Mouse (Mus musculus) spleen, embryonic (tissue): ENCODE measurements around the gene B3gnt8.

ENCODE experiments used
- CTCF ChIA-PET: fragments of 350-600 bp; sonication (Branson Sonifier 250); formaldehyde crosslinking; loops from one replicate; lab custom pipeline; 2022; lab: Charles Lee

B3gnt8 gene

DNA sequence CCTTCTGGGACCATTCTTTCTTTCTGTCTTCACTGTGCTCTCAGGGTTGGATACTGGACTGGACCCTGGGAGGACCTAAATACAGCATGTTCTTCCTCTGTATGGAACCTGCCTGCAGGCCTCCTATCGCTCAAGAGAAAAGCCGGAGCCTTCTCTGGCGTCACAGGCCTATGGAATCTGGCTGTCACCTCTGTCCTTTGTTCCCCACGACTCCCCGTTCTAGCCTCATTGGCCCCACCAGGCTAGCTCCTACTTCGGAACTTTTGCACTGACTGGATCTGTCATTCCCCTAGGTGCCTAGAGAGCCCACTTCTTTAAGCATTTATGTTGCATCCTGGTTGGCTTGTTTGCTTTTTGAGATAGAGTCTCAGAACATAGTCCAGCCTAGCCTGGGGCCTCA is 58.2 kb downstream of the B3gnt8 start:
- CTCF ChIA-PET: interaction anchor here (0.6 kb wide), 1 partner anchor 139 kb away, joined by 3 read pairs; no protein-coding TSS in a partner anchor
